In genomic region chr5:17739805-17740204, GRCm38 (mm10) we compare ENCODE assay signal across 22 mouse cellular contexts.
DNase-seq lines count a peak whose midpoint lies in the region; ATAC-seq and TF ChIP-seq lines count a peak whose summit lies in the region.
"Had no signal": no experiment of that assay in that cellular context is flagged by ENCODE, and none has a peak within 500 bp of the region (broad histone marks: within the 10 kb centered on the region; RNA-seq: fewer than 3 reads in every experiment).

No protein-coding gene starts in this region.

- H3K9me3 ChIP-seq in lung, embryonic 14.5 days (ENCODE audit: low read depth, low read length): no peaks in the 10 kb centered on the region
- no peaks in the 10 kb centered on the region for H3K9me3 ChIP-seq in midbrain, embryonic 15.5 days
- H3K9me3 ChIP-seq: forebrain, embryonic 13.5 days; heart, embryonic 15.5 days; liver, embryonic 12.5 days; midbrain, embryonic 12.5 days; neural tube, embryonic 15.5 days had no signal

- no peak overlapping the region for H3K9ac ChIP-seq in lung, embryonic 14.5 days
- no peak overlapping the region for H3K9ac ChIP-seq in midbrain, embryonic 15.5 days
- H3K9ac ChIP-seq: forebrain, embryonic 13.5 days; heart, embryonic 15.5 days; liver, embryonic 12.5 days; midbrain, embryonic 12.5 days; neural tube, embryonic 15.5 days had no signal

- TF ChIP-seq CTCF in lung, embryonic 14.5 days (IDR thresholded peaks at IDR 0.05; ENCODE audit: low read depth): no peak

- no peaks in the 10 kb centered on the region for H3K4me1 ChIP-seq in lung, embryonic 14.5 days (ENCODE audit: insufficient read depth)
- no peaks in the 10 kb centered on the region for H3K4me1 ChIP-seq in midbrain, embryonic 15.5 days
- H3K4me1 ChIP-seq: forebrain, embryonic 13.5 days; heart, embryonic 15.5 days; liver, embryonic 12.5 days; midbrain, embryonic 12.5 days; neural tube, embryonic 15.5 days had no signal

- H3K27me3 ChIP-seq in lung, embryonic 14.5 days (ENCODE audit: insufficient read depth, low read length): no peaks in the 10 kb centered on the region
- no peaks in the 10 kb centered on the region for H3K27me3 ChIP-seq in midbrain, embryonic 15.5 days (replicated peaks)
- H3K27me3 ChIP-seq: forebrain, embryonic 13.5 days; heart, embryonic 15.5 days; liver, embryonic 12.5 days; midbrain, embryonic 12.5 days; neural tube, embryonic 15.5 days had no signal

- peak; percentile 34 to 38 for DNase-seq in heart, postnatal 10 days
- no peak for DNase-seq in heart, adult 8-10 months (ENCODE audit: low spot score)
- peak; percentile 38 for DNase-seq in lung, embryonic 14.5 days
- DNase-seq in lung, postnatal 36 days: no peak
- peak; percentile 40 for DNase-seq in forelimb bud, embryonic 11.5 days (ENCODE audit: low read depth, low spot score)
- DNase-seq in retina, postnatal 1 day: peak; percentile 4
- no peak for DNase-seq in right cerebral cortex, postnatal 4 days
- DNase-seq: adrenal gland, adult 2 months; B cell, adult 2 months; cerebellum, adult 9-10 months; gastrocnemius, postnatal 10 days; heart, adult 11 months; lung, adult 2 months had no signal

- ATAC-seq in lung, embryonic 14.5 days (ENCODE audit: insufficient read depth): no peak
- no peak for ATAC-seq in midbrain, embryonic 15.5 days (replicated peaks)
- ATAC-seq: forebrain, embryonic 13.5 days; hindbrain, embryonic 16.5 days; intestine, postnatal 0 days; liver, embryonic 12.5 days had no signal

- intact Hi-C loops in heart, postnatal 10 days (cut with DNase I): no loop called here

- 21% methylated on average over 3 of the region's 3 CpGs for WGBS in lung, embryonic 14.5 days
- WGBS in midbrain, embryonic 15.5 days: 58% methylated on average over 3 of the region's 3 CpGs

- H3K36me3 ChIP-seq in lung, embryonic 14.5 days (ENCODE audit: insufficient read depth): no peaks in the 10 kb centered on the region
- H3K36me3 ChIP-seq in midbrain, embryonic 15.5 days (replicated peaks): no peaks in the 10 kb centered on the region
- H3K36me3 ChIP-seq: heart, embryonic 15.5 days; liver, embryonic 12.5 days; midbrain, embryonic 12.5 days; neural tube, embryonic 15.5 days had no signal

- no peak overlapping the region for H3K4me3 ChIP-seq in lung, embryonic 14.5 days (ENCODE audit: low read depth, low read length)
- no peak overlapping the region for H3K4me3 ChIP-seq in midbrain, embryonic 15.5 days
- H3K4me3 ChIP-seq: forebrain, embryonic 13.5 days; heart, embryonic 15.5 days; liver, embryonic 12.5 days; midbrain, embryonic 12.5 days; neural tube, embryonic 15.5 days had no signal

- H3K4me2 ChIP-seq in lung, embryonic 14.5 days: no peak overlapping the region
- no peak overlapping the region for H3K4me2 ChIP-seq in midbrain, embryonic 15.5 days
- H3K4me2 ChIP-seq: forebrain, embryonic 13.5 days; heart, embryonic 15.5 days; liver, embryonic 12.5 days; midbrain, embryonic 12.5 days; neural tube, embryonic 15.5 days had no signal

- H3K27ac ChIP-seq in lung, embryonic 14.5 days (ENCODE audit: low read depth): no peak overlapping the region
- no peak overlapping the region for H3K27ac ChIP-seq in midbrain, embryonic 15.5 days
- H3K27ac ChIP-seq: forebrain, embryonic 13.5 days; heart, embryonic 15.5 days; liver, embryonic 12.5 days; midbrain, embryonic 12.5 days; neural tube, embryonic 15.5 days; stomach, postnatal 0 days had no signal

Comparison
In these comparisons a context has a peak if more than half of its experiments do, and no peak if none do; other contexts are left out.
1. DNase-seq: peak in heart, postnatal 10 days (2 of 2), lung, embryonic 14.5 days (single experiment), forelimb bud, embryonic 11.5 days (single experiment) and retina, postnatal 1 day (single experiment); none in heart, adult 8-10 months (single experiment), lung, postnatal 36 days (single experiment) and right cerebral cortex, postnatal 4 days (single experiment).